Mouse (Mus musculus): Measurements from ENCODE around the gene Zkscan17.

Zkscan17 gene

DNA sequence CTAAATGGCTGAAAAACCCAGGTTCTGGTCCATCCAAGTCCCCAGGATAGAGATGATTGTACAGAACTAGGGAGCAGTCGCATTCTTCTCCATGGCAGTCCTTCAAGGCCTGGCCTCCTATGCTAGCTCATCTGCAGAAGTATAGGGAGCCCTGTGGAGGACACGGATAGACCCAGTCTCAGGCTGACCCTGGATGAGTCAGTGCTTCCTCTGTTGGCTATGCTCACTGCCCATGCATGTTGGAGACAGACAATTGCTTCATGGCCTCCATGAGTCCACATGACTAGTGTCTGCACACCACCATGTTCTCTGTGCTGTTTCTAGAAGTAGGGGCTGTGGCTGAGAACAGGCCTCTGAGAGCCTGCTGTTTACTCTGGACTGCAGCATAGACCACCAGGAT, 70.2 kb downstream of the Zkscan17 start:
- peak; percentile 62 for DNase-seq (ENCODE audit: low read depth)

DNA sequence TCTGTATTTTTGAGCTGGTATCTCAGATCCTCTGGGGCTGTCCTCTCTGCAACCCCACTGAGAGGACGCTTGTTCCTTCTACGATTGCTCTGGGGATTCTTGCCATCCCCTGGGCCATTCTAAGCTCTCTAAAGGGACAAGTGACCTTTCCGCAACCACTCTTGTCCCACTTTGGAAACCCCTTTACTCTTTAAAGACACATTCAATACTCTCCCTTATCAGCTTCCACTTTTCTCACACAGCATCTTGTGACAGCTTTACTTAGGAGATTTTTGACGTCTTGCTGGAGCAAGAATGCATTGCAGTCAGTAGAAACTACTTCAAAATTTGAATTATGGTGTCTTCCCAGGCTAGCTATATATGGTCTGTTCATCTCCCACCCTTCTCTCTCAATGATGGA, 75.5 kb downstream of the Zkscan17 start, which contains the start of gene Snap47:
Snap47 (minus strand) TSS at position 101 of the 400 bp plus-strand sequence.
- DNase-seq (ENCODE audit: low read depth) = no peak

DNA sequence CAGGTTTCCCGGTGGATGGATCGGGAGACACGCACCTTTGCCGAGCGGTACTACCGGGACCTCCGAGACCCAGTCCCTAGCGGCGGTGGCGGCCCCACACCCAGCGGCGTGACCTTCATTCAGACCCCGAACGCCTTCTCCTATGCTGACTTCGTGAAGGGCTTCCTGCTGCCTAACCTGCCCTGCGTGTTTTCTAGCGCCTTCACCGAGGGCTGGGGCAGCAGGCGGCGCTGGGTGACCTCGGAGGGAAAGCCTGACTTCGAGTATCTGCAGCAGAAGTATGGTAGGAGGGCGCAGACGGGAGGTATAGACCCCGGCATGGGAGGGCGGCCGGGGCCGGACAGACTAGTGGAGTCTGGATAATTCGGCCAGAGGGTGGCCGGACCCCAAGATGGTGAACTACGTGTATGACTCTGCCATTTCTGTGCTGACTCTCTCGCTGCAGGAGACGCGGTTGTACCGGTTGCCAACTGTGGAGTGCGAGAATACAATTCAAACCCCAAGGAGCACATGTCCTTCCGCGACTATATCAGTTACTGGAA, 76.2 kb downstream of the Zkscan17 start:
- DNase-seq (ENCODE audit: low read depth) = peak; percentile 45

DNA sequence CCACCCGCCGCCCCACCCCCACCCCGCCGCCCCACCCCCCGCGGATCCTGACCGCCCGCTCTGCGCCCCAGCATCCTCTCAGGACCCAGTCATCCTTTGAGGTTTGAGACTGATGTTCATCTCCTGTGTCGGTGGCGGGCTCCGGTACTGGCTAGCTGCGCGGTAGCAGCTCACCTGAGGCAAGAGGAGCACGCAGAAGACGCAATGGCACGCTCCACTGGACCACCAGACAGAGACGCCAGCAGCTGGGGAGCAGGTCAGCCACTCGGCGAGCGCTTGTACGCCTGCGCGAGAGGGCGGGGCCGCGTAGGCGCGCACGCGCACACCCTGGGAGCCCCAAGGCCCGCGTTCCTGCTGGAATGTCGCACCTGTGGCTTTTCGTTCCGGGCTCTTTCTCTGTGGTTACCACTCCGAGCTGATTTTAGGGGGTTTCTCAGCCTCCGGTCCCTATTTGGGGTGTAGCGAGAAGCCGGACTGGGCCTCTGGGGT, 76.8 kb downstream of the Zkscan17 start, which contains the start of gene Jmjd4:
Jmjd4 (plus strand) TSS at position 305 of the 489 bp plus-strand sequence.
- DNase-seq (ENCODE audit: low read depth) = peak; percentile 89

DNA sequence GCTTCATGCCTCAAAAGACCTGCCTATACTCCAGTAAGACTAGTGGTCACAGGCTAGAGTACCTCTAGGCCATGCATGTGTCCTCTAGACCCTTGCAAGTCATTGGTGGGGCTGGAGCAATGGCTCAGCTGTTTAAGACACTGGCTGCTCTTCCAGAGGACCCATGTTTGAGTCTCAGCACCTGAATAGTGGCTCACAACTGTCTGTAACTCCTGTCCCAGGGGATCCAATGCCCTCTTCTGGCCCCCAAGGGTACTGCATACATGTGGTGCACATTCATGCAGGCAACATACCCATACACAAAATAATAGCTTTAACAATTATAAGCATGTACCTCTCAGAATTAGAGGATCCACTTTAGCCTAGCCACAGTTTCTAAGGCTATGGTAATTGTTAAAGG, 83.4 kb downstream of the Zkscan17 start:
- DNase-seq (ENCODE audit: low read depth) = no peak

DNA sequence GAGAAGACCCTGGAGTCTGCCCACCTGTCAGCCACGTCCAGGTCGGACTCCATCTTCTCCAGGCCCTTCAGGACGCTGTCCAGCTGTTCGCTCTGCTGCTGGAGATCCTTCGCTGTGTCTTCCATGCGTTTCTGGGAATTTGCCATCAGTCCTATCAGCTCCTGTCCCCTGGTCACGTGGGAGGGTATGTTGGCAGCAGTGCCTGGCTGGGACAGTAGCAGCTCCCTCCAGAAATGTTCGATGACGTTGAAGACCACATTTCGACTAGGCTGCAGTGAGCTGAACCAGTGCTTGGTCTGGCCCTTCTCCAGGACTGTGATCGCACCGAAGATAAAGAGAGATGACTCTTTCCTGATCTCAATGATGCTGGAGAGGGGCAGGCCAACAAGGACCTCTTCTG, 88.6 kb downstream of the Zkscan17 start:
- no peak for DNase-seq (ENCODE audit: low read depth)
